Mouse (Mus musculus) lung, postnatal 0 days (tissue): Measurements from ENCODE around the gene Rbm20.

ENCODE experiments used
- CTCF ChIP-seq: IDR thresholded peaks from 2 replicates; pipeline ENCODE4 v1.5.1; 2016; ENCODE audit warnings: antibody characterized with exemption, mild to moderate bottlenecking
- EP300 ChIP-seq: IDR thresholded peaks from 2 replicates; pipeline ENCODE4 v1.6.1; 2016; ENCODE audit warnings: antibody characterized with exemption, mild to moderate bottlenecking, control low read depth

GRCm38 (mm10) chr19:53710861-53711260 lies 33.8 kb downstream of the Rbm20 start:
- no peak for TF ChIP-seq CTCF
- no peak for TF ChIP-seq EP300
